Mouse (Mus musculus): Measurements from ENCODE around the gene Pp2d1. TPM values are rescaled to one million over a fixed set of nuclear protein-coding genes. Genes with fewer than 3 reads are reported as not detected.
A peak's percentile ranks its signal among the peaks of the same experiment; 100 is the strongest.

Pp2d1 gene
- polyA plus RNA-seq, 1 experiment: not detected

DNA sequence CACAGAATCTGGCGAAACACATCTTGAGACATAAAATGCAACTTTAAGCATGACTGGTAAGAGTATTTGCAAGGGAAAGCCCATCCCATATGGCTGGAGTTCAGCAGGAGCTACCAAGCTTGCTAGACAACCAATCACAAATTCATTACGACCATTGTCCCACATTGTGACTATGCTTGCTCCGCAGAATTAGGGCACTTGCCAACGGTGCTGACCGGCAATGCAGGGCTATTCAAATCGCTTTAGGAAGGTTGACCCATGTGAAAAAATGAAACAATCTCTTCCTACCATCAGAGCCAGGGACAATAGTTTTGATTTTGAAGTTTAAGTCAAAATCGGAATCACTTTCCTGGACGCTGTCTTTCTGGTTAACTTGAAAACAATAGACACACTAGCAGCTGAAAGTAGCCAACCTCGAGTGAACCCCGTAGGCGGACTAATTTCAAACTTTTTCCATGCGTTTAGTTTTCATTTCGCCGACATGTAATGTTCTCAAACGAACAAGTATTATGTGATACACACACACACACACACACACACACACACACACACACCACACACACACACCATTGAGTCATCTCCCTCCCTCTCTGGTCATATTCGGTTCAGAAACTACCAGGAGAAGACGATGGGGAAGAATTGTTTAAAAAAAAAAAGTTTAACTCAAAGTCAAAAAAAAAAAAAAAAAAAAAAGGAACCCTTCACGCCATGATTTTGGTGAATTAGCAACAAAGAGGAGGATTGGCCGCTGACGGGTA lies 27.1 kb upstream of the Pp2d1 start, which contains the start of gene Kat2b:
Gene Kat2b, plus strand, starts transcription at position 701 of the 758 bp plus-strand sequence.
- peaks cover 12% of the 10 kb centered on the region for H3K4me1 ChIP-seq (ENCODE audit: control insufficient read depth, insufficient read depth, insufficient read length, low read length)
- under 1% methylated on average over 20 of the region's 20 CpGs for WGBS
- no peak for TF ChIP-seq POLR2A (IDR thresholded peaks at IDR 0.05; ENCODE audit: low read depth, low read length)
- no peak for TF ChIP-seq CTCF (IDR thresholded peaks at IDR 0.05; ENCODE audit: extremely low read depth, insufficient read length, insufficient replicate concordance, low read depth, low read length)
- H3K27me3 ChIP-seq (ENCODE audit: control insufficient read depth, insufficient read depth, low read length): no peaks in the 10 kb centered on the region
- peak within 1 kb of the TSS; percentile 99 for H3K4me3 ChIP-seq (ENCODE audit: low read depth, low read length)
- no peaks in the 10 kb centered on the region for H3K36me3 ChIP-seq (ENCODE audit: control insufficient read depth, insufficient read depth, low read length)
- peak within 1 kb of the TSS; percentile 89 for H3K27ac ChIP-seq (ENCODE audit: insufficient read depth, low read depth, low read length)

DNA sequence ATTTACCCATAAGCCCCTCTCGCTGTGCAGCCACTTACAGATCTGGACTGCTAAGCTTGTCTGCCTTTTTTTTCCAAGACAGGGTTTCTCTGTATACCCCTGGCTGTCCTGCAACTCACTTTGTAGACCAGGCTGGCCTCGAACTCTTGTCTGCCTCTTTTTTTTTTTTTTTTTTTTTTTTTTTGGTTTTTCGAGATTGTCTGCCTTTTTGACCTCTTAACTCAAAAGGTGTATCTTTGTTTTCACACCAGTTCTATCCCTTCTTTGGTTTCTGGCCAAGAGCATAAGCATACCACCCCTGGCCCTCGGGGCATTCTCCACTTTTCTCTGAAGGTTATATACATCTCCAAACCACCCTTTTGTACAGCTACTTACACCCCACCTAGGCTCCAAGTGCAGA lies 25.6 kb upstream of the Pp2d1 start:
- Histone ChIP-seq H3K4me3 (ENCODE audit: low read depth, low read length) (no peak overlapping the region), H3K4me1 (ENCODE audit: control insufficient read depth, insufficient read depth, insufficient read length, low read length) (peaks cover 9% of the 10 kb centered on the region), H3K27me3 (ENCODE audit: control insufficient read depth, insufficient read depth, low read length) (no peaks in the 10 kb centered on the region), H3K27ac (ENCODE audit: insufficient read depth, low read depth, low read length) (no peak overlapping the region), H3K36me3 (ENCODE audit: control insufficient read depth, insufficient read depth, low read length) (no peaks in the 10 kb centered on the region)
- no peak for TF ChIP-seq CTCF (IDR thresholded peaks at IDR 0.05; ENCODE audit: extremely low read depth, insufficient read length, insufficient replicate concordance, low read depth, low read length)
- no peak for TF ChIP-seq POLR2A (IDR thresholded peaks at IDR 0.05; ENCODE audit: low read depth, low read length)
- 72% methylated on average over 4 of the region's 4 CpGs for WGBS

DNA sequence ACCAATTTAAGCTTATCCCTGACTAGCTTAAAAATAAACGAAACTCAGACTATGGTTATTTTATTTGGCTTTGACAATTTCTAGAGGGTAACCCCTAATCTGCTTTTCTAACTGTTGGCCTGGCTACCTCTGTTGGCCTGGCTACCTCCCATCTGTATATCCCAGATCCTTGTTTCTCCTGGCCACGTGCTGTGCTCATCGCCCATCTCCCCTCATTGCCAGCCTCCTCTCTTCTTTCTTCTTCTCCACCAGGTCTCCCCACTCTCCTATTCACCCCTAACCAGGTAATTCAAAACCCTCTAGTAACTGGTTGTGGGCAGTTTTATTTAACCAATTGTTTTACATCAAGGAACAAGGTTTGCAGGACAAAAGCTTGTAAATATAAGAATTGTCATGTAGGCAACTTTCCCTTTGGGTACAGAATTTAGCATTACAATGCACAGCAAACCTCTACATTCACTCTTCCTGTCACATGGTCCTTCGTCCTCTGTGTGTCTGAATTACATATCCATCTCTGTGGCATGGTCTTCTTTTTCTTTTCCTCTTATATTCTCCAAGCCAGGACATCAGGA lies 22.3 kb upstream of the Pp2d1 start:
- 86% methylated on average over 4 of the region's 4 CpGs for WGBS
- H3K27ac ChIP-seq (ENCODE audit: insufficient read depth, low read depth, low read length): no peak overlapping the region

DNA sequence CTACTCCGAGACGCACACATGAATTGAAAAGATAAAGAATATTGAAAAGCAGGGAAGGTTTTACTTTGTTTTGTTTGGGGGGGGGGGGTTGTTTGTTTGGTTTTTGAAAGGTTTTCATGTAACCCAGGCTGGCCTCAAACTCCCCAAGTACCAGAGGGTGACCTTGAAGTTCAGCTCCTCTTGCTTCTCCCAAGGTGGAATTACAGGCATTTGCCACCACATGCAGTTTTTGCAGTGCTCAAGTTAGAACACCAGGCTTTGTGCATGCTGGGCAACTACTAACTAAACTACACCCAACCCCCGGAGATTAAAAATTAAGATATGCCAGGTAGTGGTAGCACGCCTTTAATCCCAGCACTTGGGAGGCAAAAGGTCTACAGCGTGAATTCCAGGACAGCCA lies 20.4 kb upstream of the Pp2d1 start:
- 86% methylated on average over 5 of the region's 5 CpGs for WGBS
- H3K4me1 ChIP-seq (ENCODE audit: control insufficient read depth, insufficient read depth, insufficient read length, low read length): no peaks in the 10 kb centered on the region
- no peaks in the 10 kb centered on the region for H3K27me3 ChIP-seq (ENCODE audit: control insufficient read depth, insufficient read depth, low read length)
- H3K36me3 ChIP-seq (ENCODE audit: control insufficient read depth, insufficient read depth, low read length): no peaks in the 10 kb centered on the region
- H3K27ac ChIP-seq (ENCODE audit: insufficient read depth, low read depth, low read length): no peak overlapping the region
- TF ChIP-seq POLR2A (IDR thresholded peaks at IDR 0.05; ENCODE audit: low read depth, low read length): no peak
- no peak for TF ChIP-seq CTCF (IDR thresholded peaks at IDR 0.05; ENCODE audit: extremely low read depth, insufficient read length, insufficient replicate concordance, low read depth, low read length)
- H3K4me3 ChIP-seq (ENCODE audit: low read depth, low read length): no peak overlapping the region

More for the DNA sequence above, 22.3 kb upstream of the Pp2d1 start:
- no peak overlapping the region for H3K4me3 ChIP-seq (ENCODE audit: low read depth, low read length)
- H3K4me1 ChIP-seq (ENCODE audit: control insufficient read depth, insufficient read depth, insufficient read length, low read length): no peaks in the 10 kb centered on the region
- no peaks in the 10 kb centered on the region for H3K36me3 ChIP-seq (ENCODE audit: control insufficient read depth, insufficient read depth, low read length)
- no peaks in the 10 kb centered on the region for H3K27me3 ChIP-seq (ENCODE audit: control insufficient read depth, insufficient read depth, low read length)
- TF ChIP-seq POLR2A (IDR thresholded peaks at IDR 0.05; ENCODE audit: low read depth, low read length) (no peak), CTCF (IDR thresholded peaks at IDR 0.05; ENCODE audit: extremely low read depth, insufficient read length, insufficient replicate concordance, low read depth, low read length) (no peak)

DNA sequence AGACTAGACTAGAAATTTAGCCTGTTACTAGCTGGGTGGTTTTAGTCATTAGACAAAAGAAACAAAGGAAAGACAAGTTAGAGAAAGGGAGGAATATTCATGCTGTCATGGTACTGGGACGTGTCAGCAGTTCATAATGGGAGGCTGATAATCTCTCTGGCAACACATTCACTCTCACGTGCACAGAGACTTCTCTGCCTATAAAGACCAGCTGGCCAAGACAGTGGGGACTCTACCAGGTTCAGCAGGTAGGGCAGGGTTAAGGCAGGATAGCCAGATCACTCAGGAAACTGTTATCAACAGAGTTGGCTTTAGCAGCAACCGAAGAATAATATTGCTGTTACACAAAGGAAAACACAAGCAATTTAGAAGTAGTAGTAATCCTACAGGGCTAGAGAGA lies 18.2 kb upstream of the Pp2d1 start:
- no peak overlapping the region for H3K27ac ChIP-seq (ENCODE audit: insufficient read depth, low read depth, low read length)
- no peak for TF ChIP-seq POLR2A (IDR thresholded peaks at IDR 0.05; ENCODE audit: low read depth, low read length)
- TF ChIP-seq CTCF (IDR thresholded peaks at IDR 0.05; ENCODE audit: extremely low read depth, insufficient read length, insufficient replicate concordance, low read depth, low read length): no peak
- no peak overlapping the region for H3K4me3 ChIP-seq (ENCODE audit: low read depth, low read length)
- no peaks in the 10 kb centered on the region for H3K27me3 ChIP-seq (ENCODE audit: control insufficient read depth, insufficient read depth, low read length)
- H3K4me1 ChIP-seq (ENCODE audit: control insufficient read depth, insufficient read depth, insufficient read length, low read length): no peaks in the 10 kb centered on the region
- no peaks in the 10 kb centered on the region for H3K36me3 ChIP-seq (ENCODE audit: control insufficient read depth, insufficient read depth, low read length)
- 48% methylated on average over 3 of the region's 3 CpGs for WGBS

DNA sequence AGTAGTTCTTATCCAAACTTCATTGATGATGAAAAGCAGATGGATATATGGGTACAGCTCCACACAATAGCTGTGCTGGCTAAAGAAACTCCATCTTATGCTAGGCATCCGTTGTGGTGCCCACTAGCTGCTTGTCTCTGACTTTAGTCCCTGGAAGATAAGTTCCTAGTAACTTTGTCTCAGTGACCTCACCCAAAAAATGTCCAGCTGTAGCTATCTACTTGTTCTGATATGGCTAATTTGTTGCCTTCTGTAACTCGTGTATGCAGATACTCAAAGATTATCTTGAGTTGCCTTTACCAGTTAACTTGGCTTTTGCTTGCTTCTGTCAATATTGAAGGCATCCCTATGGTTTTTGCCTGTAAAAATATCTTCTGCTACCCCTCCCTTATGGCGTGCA lies 15.6 kb upstream of the Pp2d1 start:
- Histone ChIP-seq H3K27ac (ENCODE audit: insufficient read depth, low read depth, low read length) (no peak overlapping the region), H3K36me3 (ENCODE audit: control insufficient read depth, insufficient read depth, low read length) (no peaks in the 10 kb centered on the region), H3K27me3 (ENCODE audit: control insufficient read depth, insufficient read depth, low read length) (no peaks in the 10 kb centered on the region), H3K4me3 (ENCODE audit: low read depth, low read length) (no peak overlapping the region), H3K4me1 (ENCODE audit: control insufficient read depth, insufficient read depth, insufficient read length, low read length) (no peaks in the 10 kb centered on the region)
- TF ChIP-seq POLR2A (IDR thresholded peaks at IDR 0.05; ENCODE audit: low read depth, low read length): no peak
- no peak for TF ChIP-seq CTCF (IDR thresholded peaks at IDR 0.05; ENCODE audit: extremely low read depth, insufficient read length, insufficient replicate concordance, low read depth, low read length)
- 66% methylated on average over 3 of the region's 3 CpGs for WGBS

DNA sequence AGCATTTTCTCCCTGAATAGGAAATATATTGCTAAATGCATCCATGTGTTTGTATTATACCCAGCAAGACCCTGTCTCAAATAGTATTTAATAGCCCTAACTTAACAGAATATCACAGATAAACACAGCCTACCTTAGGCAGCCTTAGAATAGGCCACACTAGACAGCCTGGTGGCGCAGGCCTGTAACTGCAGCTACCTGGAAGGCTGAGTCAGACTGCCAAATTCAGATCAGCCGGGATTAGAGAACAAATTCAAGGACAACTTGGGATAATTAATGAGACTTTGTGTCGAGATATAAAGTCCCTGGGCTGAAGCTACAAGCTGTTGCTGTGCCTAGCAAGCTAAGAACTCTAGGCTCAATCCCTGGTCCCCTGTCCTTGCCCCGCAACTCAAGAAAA lies 14.8 kb upstream of the Pp2d1 start:
- H3K27me3 ChIP-seq (ENCODE audit: control insufficient read depth, insufficient read depth, low read length): no peaks in the 10 kb centered on the region
- no peak overlapping the region for H3K27ac ChIP-seq (ENCODE audit: insufficient read depth, low read depth, low read length)
- no peak for TF ChIP-seq POLR2A (IDR thresholded peaks at IDR 0.05; ENCODE audit: low read depth, low read length)
- peak; percentile 47; the same call in 1 of the 2 replicates for TF ChIP-seq CTCF (IDR thresholded peaks at IDR 0.05; ENCODE audit: extremely low read depth, insufficient read length, insufficient replicate concordance, low read depth, low read length)
- H3K4me3 ChIP-seq (ENCODE audit: low read depth, low read length): no peak overlapping the region
- H3K36me3 ChIP-seq (ENCODE audit: control insufficient read depth, insufficient read depth, low read length): no peaks in the 10 kb centered on the region
- 55% methylated on average over 4 of the region's 4 CpGs for WGBS
- H3K4me1 ChIP-seq (ENCODE audit: control insufficient read depth, insufficient read depth, insufficient read length, low read length): no peaks in the 10 kb centered on the region

Measured in small intestine, adult 2 months (tissue).